Mouse (Mus musculus) intestine, postnatal 0 days (tissue): ENCODE data around the gene Micu2. TPM values are rescaled to one million over a fixed set of nuclear protein-coding genes. Genes with fewer than 3 reads are reported as not detected.
A peak's percentile ranks its signal among the peaks of the same experiment; 100 is the strongest.
"Not testable (repeated sequence)": the region's sequence is repeated elsewhere in the genome, so short reads cannot be mapped to it uniquely, and the experiment has no call there.

Experiments used
- ATAC-seq: fragments of 200-750 bp; cut with Nextera tagmentation; 2 replicates; pipeline ENCODE4 v1.8.0; 2017; ENCODE audit warnings: mild to moderate bottlenecking, moderate TSS enrichment, moderate library complexity
- H3K27ac ChIP-seq: fragments of 300-500 bp; sonication (generic); 2 replicates; pipeline ENCODE4 v1.5.1; 2014; ENCODE audit warnings: mild to moderate bottlenecking, low read depth, low read length, moderate library complexity
- H3K27me3 ChIP-seq: fragments of 300-500 bp; sonication (generic); replicated peaks from 2 replicates; pipeline ENCODE4 v1.6.1; 2014; ENCODE audit warnings: low read length, mixed read lengths; ENCODE audit not compliant: control insufficient read depth, insufficient read depth
- H3K36me3 ChIP-seq: fragments of 300-500 bp; sonication (generic); 2 replicates; pipeline ENCODE4 v1.6.1; 2014; ENCODE audit warnings: mild to moderate bottlenecking, moderate library complexity; ENCODE audit not compliant: control insufficient read depth, insufficient read depth
- H3K4me1 ChIP-seq: fragments of 300-500 bp; sonication (generic); replicated peaks from 2 replicates; pipeline ENCODE4 v1.6.1; 2014; ENCODE audit warnings: antibody characterized with exemption, low read length, mixed read lengths; ENCODE audit not compliant: control insufficient read depth, insufficient read depth
- H3K4me2 ChIP-seq: fragments of 300-500 bp; sonication (generic); replicated peaks from 2 replicates; pipeline ENCODE4 v1.6.1; 2014; ENCODE audit warnings: low read depth, mild to moderate bottlenecking, moderate library complexity
- H3K4me3 ChIP-seq: fragments of 300-500 bp; sonication (generic); 2 replicates; pipeline ENCODE4 v1.5.1; 2014; ENCODE audit warnings: low read depth, low read length
- H3K9ac ChIP-seq: fragments of 300-500 bp; sonication (generic); 2 replicates; pipeline ENCODE4 v1.6.1; 2014; ENCODE audit warnings: mild to moderate bottlenecking, low read depth, low read length
- H3K9me3 ChIP-seq: fragments of 300-500 bp; sonication (generic); 2 replicates; pipeline ENCODE4 v1.6.1; 2016; ENCODE audit warnings: mixed run types; ENCODE audit not compliant: control insufficient read depth
- CTCF ChIP-seq: sonication (generic); IDR thresholded peaks from 2 replicates; pipeline ENCODE4 v1.5.1; 2016; ENCODE audit warnings: low read depth, mild to moderate bottlenecking, control low read depth, antibody characterized with exemption, moderate library complexity
- WGBS: fragments of 180-500 bp; shearing (Covaris S2); extraction: QIAGEN DNeasy Blood & Tissue Kit; methylation state at CpG from one replicate; pipeline ENCODE4 v1.1.7; 2014; 5-methylcytosine and 5-hydroxymethylcytosine counted together
- polyA plus RNA-seq: library from polyadenylated mRNA; unstranded; fragments of >200 nt; fragmentation: Nextera tagmentation; extraction: Ambion mirVana; gene quantifications from 2 replicates; pipeline ENCODE4 v1.2.1, GENCODE M21; 2015

Gene Micu2
- polyA plus RNA-seq, 1 experiment from 2014 or later: 70.0 TPM

DNA sequence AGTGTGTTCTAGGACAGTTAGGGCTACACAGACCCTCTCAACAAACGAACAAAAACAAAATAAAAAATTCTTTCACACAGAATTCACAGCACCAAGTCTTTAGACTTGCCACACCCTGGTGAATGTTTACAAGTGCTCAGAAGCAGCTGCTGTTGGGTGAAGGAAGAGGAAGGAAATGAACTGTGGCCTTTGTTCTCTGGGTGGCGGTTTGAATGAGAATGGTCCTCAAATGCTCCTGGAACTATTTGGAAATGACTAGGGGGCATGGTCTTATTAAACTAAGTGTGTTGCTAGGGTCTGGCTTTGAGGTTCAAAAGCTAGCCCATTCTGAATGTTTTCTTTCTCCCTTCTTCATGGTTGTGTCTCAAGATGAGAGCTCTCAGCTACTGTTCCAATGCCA, 90.6 kb downstream of the Micu2 start:
- Histone ChIP-seq H3K4me3 (no peak overlapping the region), H3K4me2 (no peak overlapping the region), H3K27ac (peak overlapping the region; percentile 60; the same call in 1 of the 2 replicates), H3K9ac (no peak overlapping the region), H3K27me3 (no peaks in the 10 kb centered on the region), H3K36me3 (no peaks in the 10 kb centered on the region), H3K9me3 (no peaks in the 10 kb centered on the region), H3K4me1 (no peaks in the 10 kb centered on the region)
- 32% methylated on average over 2 of the region's 2 CpGs for WGBS
- peak; percentile 37; the same call in 1 of the 2 replicates for ATAC-seq
- no peak for TF ChIP-seq CTCF

DNA sequence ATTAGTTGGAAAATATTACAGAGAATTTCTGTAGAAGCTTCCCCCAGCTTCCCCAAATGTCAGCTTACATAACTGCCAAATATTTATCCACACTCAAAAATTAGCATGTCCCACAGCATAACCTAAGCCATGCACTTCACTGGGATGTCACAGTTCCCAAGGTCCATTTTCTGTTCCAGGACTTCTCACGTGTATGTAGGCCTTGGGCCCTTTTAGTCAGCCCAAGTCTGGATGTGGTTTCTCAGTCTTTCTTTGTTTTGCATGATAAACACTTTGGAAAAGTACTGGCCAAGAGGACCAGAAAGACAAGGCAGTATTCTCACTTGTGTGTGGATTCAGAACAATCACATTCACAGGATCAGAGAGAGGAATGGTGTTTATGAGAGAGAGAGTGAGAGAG, 97.1 kb downstream of the Micu2 start:
- WGBS: 68% methylated on average over 1 of the region's 1 CpGs
- H3K4me1 ChIP-seq: no peaks in the 10 kb centered on the region
- H3K9ac ChIP-seq: no peak overlapping the region
- no peak overlapping the region for H3K27ac ChIP-seq
- no peak overlapping the region for H3K4me2 ChIP-seq
- TF ChIP-seq CTCF: no peak
- H3K4me3 ChIP-seq: no peak overlapping the region
- H3K9me3 ChIP-seq: no peaks in the 10 kb centered on the region
- no peaks in the 10 kb centered on the region for H3K36me3 ChIP-seq
- H3K27me3 ChIP-seq: no peaks in the 10 kb centered on the region
- ATAC-seq: no peak

DNA sequence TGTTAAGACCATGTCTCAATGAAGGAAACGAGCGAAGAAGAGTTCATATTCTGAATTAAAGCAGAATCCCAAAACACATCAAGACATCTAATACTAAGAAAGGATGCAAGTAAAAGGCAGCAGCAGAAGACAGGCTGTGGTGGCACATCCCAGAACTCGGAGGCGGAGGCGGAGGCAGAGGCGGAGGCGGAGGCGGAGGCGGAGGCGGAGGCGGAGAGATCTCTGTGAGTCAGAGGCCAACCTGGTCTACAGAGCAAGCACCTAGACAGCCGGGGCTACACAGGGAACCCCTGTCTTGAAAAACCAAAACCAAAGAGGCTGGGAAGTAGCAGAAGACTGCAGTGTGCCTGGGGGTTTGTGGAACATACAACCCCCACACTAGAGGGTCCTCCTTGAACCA, 102.2 kb downstream of the Micu2 start:
- 94% methylated on average over 12 of the region's 12 CpGs for WGBS
- H3K4me3 ChIP-seq: no peak overlapping the region
- no peak for TF ChIP-seq CTCF
- H3K9ac ChIP-seq: no peak overlapping the region
- no peak for ATAC-seq
- no peaks in the 10 kb centered on the region for H3K27me3 ChIP-seq
- no peak overlapping the region for H3K27ac ChIP-seq
- H3K4me1 ChIP-seq: no peaks in the 10 kb centered on the region
- H3K4me2 ChIP-seq: no peak overlapping the region
- no peaks in the 10 kb centered on the region for H3K36me3 ChIP-seq
- no peaks in the 10 kb centered on the region for H3K9me3 ChIP-seq

DNA sequence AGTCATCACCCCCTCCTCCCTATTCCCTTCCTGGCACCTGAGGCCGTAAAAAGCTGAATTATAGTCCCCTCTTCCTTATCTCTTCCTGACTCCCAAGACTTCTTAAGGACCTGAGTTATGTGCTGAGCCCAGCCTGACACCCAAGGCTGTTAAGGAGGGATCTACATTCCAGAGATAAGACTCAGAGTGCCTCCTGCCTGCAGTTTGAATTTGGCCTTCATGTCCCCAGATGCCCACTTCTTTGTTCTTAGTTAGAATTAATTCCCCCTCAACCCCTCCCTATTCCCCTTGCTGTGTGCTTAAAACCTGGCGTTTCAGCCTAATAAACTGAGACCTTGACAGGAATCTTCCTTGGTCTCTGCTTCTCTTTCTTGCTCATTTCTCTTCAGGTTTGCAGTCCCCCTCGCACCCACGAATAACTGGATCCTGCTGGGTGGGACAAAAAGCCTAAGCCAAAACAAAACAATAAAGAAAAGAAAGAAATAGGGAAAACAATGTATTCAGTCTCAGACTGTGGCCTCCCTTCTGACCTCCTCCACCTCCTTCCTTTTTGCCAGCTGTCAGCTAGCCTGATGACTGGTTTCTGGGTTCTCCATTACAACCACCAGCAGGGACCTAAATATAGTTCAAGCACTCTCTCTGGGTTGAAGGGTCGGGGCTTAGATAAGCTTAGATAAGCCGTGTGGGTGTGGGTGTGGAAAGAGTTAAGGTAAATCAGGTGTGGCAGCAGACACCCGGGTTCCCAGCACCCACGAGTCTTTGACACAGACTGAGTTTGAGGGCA, 102.8 kb downstream of the Micu2 start:
- H3K27ac ChIP-seq, ATAC-seq, H3K27me3 ChIP-seq, H3K4me2 ChIP-seq, H3K9ac ChIP-seq, H3K9me3 ChIP-seq, H3K4me1 ChIP-seq, H3K36me3 ChIP-seq, H3K4me3 ChIP-seq: not testable (repeated sequence)
- WGBS: 51% methylated on average over 8 of the region's 8 CpGs

DNA sequence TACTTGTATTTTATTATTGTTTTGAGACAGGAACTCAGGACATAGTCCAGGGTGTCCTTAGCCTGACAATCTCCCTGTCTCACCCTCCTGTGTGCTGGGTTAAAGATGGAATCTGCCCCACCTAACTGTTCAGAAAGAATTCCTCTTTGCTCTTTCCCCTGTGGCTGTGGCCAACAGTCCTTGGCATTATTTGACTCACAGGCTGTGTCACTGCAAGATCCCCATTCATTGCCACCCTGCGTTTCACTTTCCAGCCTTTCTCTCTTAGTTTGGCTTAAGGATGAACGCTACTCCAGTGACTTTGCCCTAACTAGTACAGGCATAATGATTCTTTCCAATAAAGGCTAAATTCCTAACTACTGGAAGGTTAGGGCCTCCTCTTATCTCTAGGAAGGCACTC, 104.7 kb downstream of the Micu2 start:
- H3K4me3 ChIP-seq: no peak overlapping the region
- TF ChIP-seq CTCF: no peak
- H3K27ac ChIP-seq: no peak overlapping the region
- no peaks in the 10 kb centered on the region for H3K4me1 ChIP-seq
- H3K27me3 ChIP-seq: no peaks in the 10 kb centered on the region
- WGBS: 25% methylated on average over 2 of the region's 2 CpGs
- no peaks in the 10 kb centered on the region for H3K36me3 ChIP-seq
- no peak overlapping the region for H3K4me2 ChIP-seq
- no peaks in the 10 kb centered on the region for H3K9me3 ChIP-seq
- no peak overlapping the region for H3K9ac ChIP-seq
- no peak for ATAC-seq

DNA sequence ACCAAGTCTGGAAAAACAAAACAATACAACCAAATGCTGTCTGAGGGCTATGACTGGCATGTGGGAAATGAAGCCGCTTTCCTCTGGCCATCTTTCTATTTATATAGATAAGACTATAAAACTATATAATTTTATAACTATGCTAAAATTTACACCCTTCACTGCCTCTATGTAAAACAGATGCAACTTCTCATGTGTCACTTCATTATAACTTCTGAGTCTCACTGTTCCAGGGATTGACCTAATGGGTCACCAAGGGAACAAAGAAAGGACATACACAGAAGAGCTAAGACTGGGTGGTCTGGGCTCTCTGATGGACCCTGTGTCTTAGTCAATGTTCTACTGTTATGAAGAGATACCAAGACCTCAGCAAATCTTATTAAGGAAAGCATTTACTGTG, 106.1 kb downstream of the Micu2 start:
- H3K4me1 ChIP-seq: no peaks in the 10 kb centered on the region
- 93% methylated on average over 1 of the region's 1 CpGs for WGBS

More for the DNA sequence above, 106.1 kb downstream of the Micu2 start:
- H3K9me3 ChIP-seq: no peaks in the 10 kb centered on the region
- no peaks in the 10 kb centered on the region for H3K27me3 ChIP-seq
- ATAC-seq: no peak
- no peak for TF ChIP-seq CTCF
- no peak overlapping the region for H3K4me2 ChIP-seq
- no peak overlapping the region for H3K4me3 ChIP-seq
- H3K9ac ChIP-seq: no peak overlapping the region
- no peaks in the 10 kb centered on the region for H3K36me3 ChIP-seq
- H3K27ac ChIP-seq: no peak overlapping the region
